Mouse (Mus musculus): ENCODE measurements at regions not wholly inside any gene's neighbourhood (a gene's known extent, or its start where the extent isn't known, plus 50 kb on each side); places are given as distances from the start of the nearest gene placed in this dataset.

- no peak overlapping the region for H3K4me3 ChIP-seq (replicated peaks; ENCODE audit: insufficient read depth, low read depth, low read length)
- no peaks in the 10 kb centered on the region for H3K4me1 ChIP-seq (ENCODE audit: control insufficient read depth, insufficient read depth, low read length)
- TF ChIP-seq CTCF (IDR thresholded peaks at IDR 0.05; ENCODE audit: borderline replicate concordance, insufficient read depth, low read depth, low read length) (no peak), POLR2A (IDR thresholded peaks at IDR 0.05; ENCODE audit: borderline replicate concordance, insufficient read depth, low read length) (no peak)
- no peak for DNase-seq
- no peaks in the 10 kb centered on the region for H3K27me3 ChIP-seq (ENCODE audit: control insufficient read depth, insufficient read depth, low read length)
- no peak overlapping the region for H3K27ac ChIP-seq (ENCODE audit: insufficient read depth, low read length)
- 21% methylated on average over 1 of the region's 1 CpGs for WGBS
Measured at GRCm38 (mm10) chr7:129980501-129980900, 388.8 kb downstream of the Wdr11 start.

- no peak overlapping the region for H3K27ac ChIP-seq (ENCODE audit: insufficient read depth, low read length)
- TF ChIP-seq CTCF (IDR thresholded peaks at IDR 0.05; ENCODE audit: borderline replicate concordance, insufficient read depth, low read depth, low read length) (no peak), POLR2A (IDR thresholded peaks at IDR 0.05; ENCODE audit: borderline replicate concordance, insufficient read depth, low read length) (no peak)
- H3K27me3 ChIP-seq (ENCODE audit: control insufficient read depth, insufficient read depth, low read length), result no peaks in the 10 kb centered on the region
- H3K4me3 ChIP-seq (replicated peaks; ENCODE audit: insufficient read depth, low read depth, low read length), result no peak overlapping the region
- 40% methylated on average over 5 of the region's 5 CpGs for WGBS
- H3K4me1 ChIP-seq (ENCODE audit: control insufficient read depth, insufficient read depth, low read length), result no peaks in the 10 kb centered on the region
- no peak for DNase-seq
Measured at GRCm38 (mm10) chr7:129982411-129982810, 390.7 kb downstream of the Wdr11 start.

GRCm38 (mm10) chr7:129983601-129984120, 392.0 kb downstream of the Wdr11 start:
- Histone ChIP-seq H3K4me1 (ENCODE audit: control insufficient read depth, insufficient read depth, low read length) (no peaks in the 10 kb centered on the region), H3K4me3 (replicated peaks; ENCODE audit: insufficient read depth, low read depth, low read length) (no peak overlapping the region), H3K27ac (ENCODE audit: insufficient read depth, low read length) (no peak overlapping the region), H3K27me3 (ENCODE audit: control insufficient read depth, insufficient read depth, low read length) (no peaks in the 10 kb centered on the region)
- 81% methylated on average over 6 of the region's 6 CpGs for WGBS
- DNase-seq, result no peak
- no peak for TF ChIP-seq POLR2A (IDR thresholded peaks at IDR 0.05; ENCODE audit: borderline replicate concordance, insufficient read depth, low read length)
- TF ChIP-seq CTCF (IDR thresholded peaks at IDR 0.05; ENCODE audit: borderline replicate concordance, insufficient read depth, low read depth, low read length), result no peak

- no peak overlapping the region for H3K4me3 ChIP-seq (replicated peaks; ENCODE audit: insufficient read depth, low read depth, low read length)
- 76% methylated on average over 9 of the region's 9 CpGs for WGBS
- no peaks in the 10 kb centered on the region for H3K27me3 ChIP-seq (ENCODE audit: control insufficient read depth, insufficient read depth, low read length)
- DNase-seq, result no peak
- H3K27ac ChIP-seq (ENCODE audit: insufficient read depth, low read length), result no peak overlapping the region
- no peaks in the 10 kb centered on the region for H3K4me1 ChIP-seq (ENCODE audit: control insufficient read depth, insufficient read depth, low read length)
- no peak for TF ChIP-seq POLR2A (IDR thresholded peaks at IDR 0.05; ENCODE audit: borderline replicate concordance, insufficient read depth, low read length)
- TF ChIP-seq CTCF (IDR thresholded peaks at IDR 0.05; ENCODE audit: borderline replicate concordance, insufficient read depth, low read depth, low read length), result no peak
Measured at GRCm38 (mm10) chr7:129984367-129984766, 392.7 kb downstream of the Wdr11 start.

- 82% methylated on average over 6 of the region's 6 CpGs for WGBS
- Histone ChIP-seq H3K27ac (ENCODE audit: insufficient read depth, low read length) (no peak overlapping the region), H3K4me1 (ENCODE audit: control insufficient read depth, insufficient read depth, low read length) (no peaks in the 10 kb centered on the region), H3K4me3 (replicated peaks; ENCODE audit: insufficient read depth, low read depth, low read length) (no peak overlapping the region), H3K27me3 (ENCODE audit: control insufficient read depth, insufficient read depth, low read length) (no peaks in the 10 kb centered on the region)
- TF ChIP-seq CTCF (IDR thresholded peaks at IDR 0.05; ENCODE audit: borderline replicate concordance, insufficient read depth, low read depth, low read length) (no peak), POLR2A (IDR thresholded peaks at IDR 0.05; ENCODE audit: borderline replicate concordance, insufficient read depth, low read length) (no peak)
- no peak for DNase-seq
Measured at GRCm38 (mm10) chr7:129987119-129987665, 395.5 kb downstream of the Wdr11 start.

GRCm38 (mm10) chr7:129987713-129988112, 396.1 kb downstream of the Wdr11 start:
- H3K27ac ChIP-seq (ENCODE audit: insufficient read depth, low read length), result no peak overlapping the region
- H3K4me3 ChIP-seq (replicated peaks; ENCODE audit: insufficient read depth, low read depth, low read length), result no peak overlapping the region
- DNase-seq, result no peak
- no peaks in the 10 kb centered on the region for H3K4me1 ChIP-seq (ENCODE audit: control insufficient read depth, insufficient read depth, low read length)
- WGBS, result 62% methylated on average over 4 of the region's 4 CpGs
- no peaks in the 10 kb centered on the region for H3K27me3 ChIP-seq (ENCODE audit: control insufficient read depth, insufficient read depth, low read length)
- TF ChIP-seq POLR2A (IDR thresholded peaks at IDR 0.05; ENCODE audit: borderline replicate concordance, insufficient read depth, low read length) (no peak), CTCF (IDR thresholded peaks at IDR 0.05; ENCODE audit: borderline replicate concordance, insufficient read depth, low read depth, low read length) (no peak)

GRCm38 (mm10) chr7:129993446-129994223, 402.0 kb downstream of the Wdr11 start:
- no peaks in the 10 kb centered on the region for H3K4me1 ChIP-seq (ENCODE audit: control insufficient read depth, insufficient read depth, low read length)
- no peak for DNase-seq
- 64% methylated on average over 14 of the region's 14 CpGs for WGBS

GRCm38 (mm10) chr7:129995529-129995928, 403.9 kb downstream of the Wdr11 start:
- Histone ChIP-seq H3K4me3 (replicated peaks; ENCODE audit: insufficient read depth, low read depth, low read length) (no peak overlapping the region), H3K4me1 (ENCODE audit: control insufficient read depth, insufficient read depth, low read length) (no peaks in the 10 kb centered on the region), H3K27ac (ENCODE audit: insufficient read depth, low read length) (no peak overlapping the region), H3K27me3 (ENCODE audit: control insufficient read depth, insufficient read depth, low read length) (no peaks in the 10 kb centered on the region)
- no peak for DNase-seq
- TF ChIP-seq POLR2A (IDR thresholded peaks at IDR 0.05; ENCODE audit: borderline replicate concordance, insufficient read depth, low read length) (no peak), CTCF (IDR thresholded peaks at IDR 0.05; ENCODE audit: borderline replicate concordance, insufficient read depth, low read depth, low read length) (no peak)
- 94% methylated on average over 7 of the region's 7 CpGs for WGBS

More at GRCm38 (mm10) chr7:129993446-129994223, 402.0 kb downstream of the Wdr11 start:
- Histone ChIP-seq H3K27ac (ENCODE audit: insufficient read depth, low read length) (no peak overlapping the region), H3K4me3 (replicated peaks; ENCODE audit: insufficient read depth, low read depth, low read length) (no peak overlapping the region), H3K27me3 (ENCODE audit: control insufficient read depth, insufficient read depth, low read length) (no peaks in the 10 kb centered on the region)
- TF ChIP-seq CTCF (IDR thresholded peaks at IDR 0.05; ENCODE audit: borderline replicate concordance, insufficient read depth, low read depth, low read length) (no peak), POLR2A (IDR thresholded peaks at IDR 0.05; ENCODE audit: borderline replicate concordance, insufficient read depth, low read length) (no peak)
